Mouse (Mus musculus) spleen, adult 2 months (tissue): ENCODE data around the gene Fshr.

Source experiments
- CTCF ChIP-seq: fragments of 200-500 bp; IDR thresholded peaks from 2 replicates; pipeline ENCODE4 v1.5.1; 2011; ENCODE audit warnings: mild to moderate bottlenecking, inconsistent platforms; ENCODE audit not compliant: insufficient read depth, insufficient read length, insufficient replicate concordance; ENCODE audit errors: extremely low read depth
- POLR2A ChIP-seq: fragments of 200-500 bp; IDR thresholded peaks from 2 replicates; pipeline ENCODE4 v1.6.1; 2011; ENCODE audit warnings: low read depth, low read length, inconsistent platforms

GRCm38 (mm10) chr17:89036049-89036448 lies 164.4 kb downstream of the Fshr start:
- TF ChIP-seq POLR2A = no peak
- no peak for TF ChIP-seq CTCF
